Mouse (Mus musculus) midbrain, embryonic 10.5 days (tissue): ENCODE measurements around the gene Phactr1. TPM values are rescaled to one million over a fixed set of nuclear protein-coding genes. Genes with fewer than 3 reads are reported as not detected.

Experiments used
- DNase-seq: peaks from one replicate; pipeline ENCODE4 v3.0.0-alpha.2; 2017; ENCODE audit warnings: low spot score
- H3K27ac ChIP-seq: fragments of 300-500 bp; sonication (generic); replicated peaks from 2 replicates; pipeline ENCODE4 v1.5.1; 2016; ENCODE audit warnings: mild to moderate bottlenecking
- H3K27me3 ChIP-seq: fragments of 300-500 bp; sonication (generic); 2 replicates; pipeline ENCODE4 v1.6.1; 2016; ENCODE audit warnings: low read depth, mild to moderate bottlenecking; ENCODE audit not compliant: poor library complexity, severe bottlenecking
- H3K36me3 ChIP-seq: fragments of 300-500 bp; sonication (generic); 2 replicates; pipeline ENCODE4 v1.6.1; 2016; ENCODE audit warnings: mild to moderate bottlenecking, moderate library complexity
- H3K4me1 ChIP-seq: fragments of 300-500 bp; sonication (generic); 2 replicates; pipeline ENCODE4 v1.6.1; 2016
- H3K4me3 ChIP-seq: fragments of 300-500 bp; sonication (generic); 2 replicates; pipeline ENCODE4 v1.5.1; 2016; ENCODE audit warnings: mild to moderate bottlenecking, moderate library complexity
- H3K9me3 ChIP-seq: fragments of 300-500 bp; sonication (generic); replicated peaks from 2 replicates; pipeline ENCODE4 v1.6.1; 2016; ENCODE audit warnings: mild to moderate bottlenecking
- WGBS: fragments of 180-500 bp; shearing (Covaris S2); methylation state at CpG from one replicate; pipeline ENCODE4 v1.1.7; 2016; 5-methylcytosine and 5-hydroxymethylcytosine counted together
- polyA plus RNA-seq: library from polyadenylated mRNA; unstranded; fragments of >200 nt; fragmentation: Nextera tagmentation; extraction: Ambion mirVana; gene quantifications from 2 replicates; pipeline ENCODE4 v1.2.1, GENCODE M21; 2016

Phactr1 gene
- polyA plus RNA-seq, 1 experiment from 2014 or later = 5.5 TPM

DNA sequence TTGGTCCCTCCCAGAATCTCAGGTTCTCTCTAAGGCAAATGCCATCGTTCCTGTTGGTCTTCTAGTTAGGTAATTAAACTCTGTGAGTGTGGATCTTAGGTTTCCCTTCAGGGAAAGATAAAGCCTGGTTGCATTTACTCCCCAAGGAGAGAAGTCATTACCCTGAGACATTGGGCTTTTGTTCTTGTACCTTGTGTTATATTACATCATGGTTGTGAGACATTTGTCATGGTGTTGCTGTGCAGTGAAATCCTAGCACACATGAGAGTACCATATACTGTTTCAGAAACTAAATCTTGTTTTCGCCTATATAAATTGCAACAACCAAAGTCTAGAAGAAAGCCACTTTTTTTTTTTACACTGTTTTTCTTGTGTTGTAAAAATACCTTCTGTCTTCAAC lies 93.6 kb downstream of the Phactr1 start:
- H3K36me3 ChIP-seq = no peaks in the 10 kb centered on the region
- no peaks in the 10 kb centered on the region for H3K9me3 ChIP-seq
- no peak overlapping the region for H3K4me3 ChIP-seq
- H3K4me1 ChIP-seq = peaks cover 23% of the 10 kb centered on the region
- WGBS = 79% methylated on average over 2 of the region's 2 CpGs
- no peak overlapping the region for H3K27ac ChIP-seq
- no peak for DNase-seq
- H3K27me3 ChIP-seq = peaks cover 5% of the 10 kb centered on the region

DNA sequence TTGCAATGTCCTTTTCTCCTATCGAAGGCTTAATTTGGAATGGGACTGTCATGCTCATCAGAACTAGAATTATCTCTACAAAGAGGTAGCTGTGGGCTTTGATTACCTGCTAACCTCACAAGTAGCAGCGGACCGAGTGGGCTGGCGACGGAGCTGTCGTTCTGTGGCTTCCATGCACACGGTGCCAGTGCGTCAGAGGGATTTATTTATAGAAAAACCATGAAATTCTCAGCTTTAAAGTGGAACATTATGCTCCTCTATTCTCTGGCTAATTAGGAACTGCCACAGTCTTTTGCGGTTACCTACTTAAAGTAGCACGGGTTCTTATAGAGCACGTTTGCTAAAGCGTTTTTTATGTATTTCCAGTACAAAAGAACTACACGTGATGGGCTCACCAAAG lies 101.7 kb downstream of the Phactr1 start:
- 83% methylated on average over 13 of the region's 13 CpGs for WGBS
- Histone ChIP-seq H3K9me3 (no peaks in the 10 kb centered on the region), H3K27me3 (no peaks in the 10 kb centered on the region), H3K36me3 (no peaks in the 10 kb centered on the region), H3K4me1 (peaks cover 1% of the 10 kb centered on the region), H3K4me3 (no peak overlapping the region), H3K27ac (no peak overlapping the region)
- no peak for DNase-seq

DNA sequence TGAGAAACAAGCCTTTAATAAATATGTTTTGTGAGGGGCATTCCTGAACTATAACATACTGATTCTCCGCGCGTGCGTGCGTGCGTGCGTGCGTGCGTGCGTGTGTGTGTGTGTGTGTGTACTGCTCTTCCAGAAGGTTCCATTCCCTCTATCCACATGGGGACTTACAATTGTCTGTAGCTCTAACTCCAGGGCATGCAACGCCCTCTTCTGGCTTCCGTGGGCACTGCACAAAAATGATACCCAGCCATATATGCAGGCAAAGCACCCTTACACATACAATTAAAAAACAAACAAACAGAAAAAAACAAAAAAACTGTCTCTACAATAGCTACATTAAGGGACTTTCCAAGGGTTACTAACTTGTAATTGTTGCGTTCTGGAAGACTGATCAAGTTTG lies 108.8 kb downstream of the Phactr1 start:
- H3K4me1 ChIP-seq = no peaks in the 10 kb centered on the region; the same call in 1 of the 2 replicates
- no peak overlapping the region for H3K27ac ChIP-seq
- no peak overlapping the region for H3K4me3 ChIP-seq
- H3K36me3 ChIP-seq = no peaks in the 10 kb centered on the region
- no peak for DNase-seq
- H3K27me3 ChIP-seq = no peaks in the 10 kb centered on the region
- H3K9me3 ChIP-seq = no peaks in the 10 kb centered on the region
- 86% methylated on average over 13 of the region's 13 CpGs for WGBS

DNA sequence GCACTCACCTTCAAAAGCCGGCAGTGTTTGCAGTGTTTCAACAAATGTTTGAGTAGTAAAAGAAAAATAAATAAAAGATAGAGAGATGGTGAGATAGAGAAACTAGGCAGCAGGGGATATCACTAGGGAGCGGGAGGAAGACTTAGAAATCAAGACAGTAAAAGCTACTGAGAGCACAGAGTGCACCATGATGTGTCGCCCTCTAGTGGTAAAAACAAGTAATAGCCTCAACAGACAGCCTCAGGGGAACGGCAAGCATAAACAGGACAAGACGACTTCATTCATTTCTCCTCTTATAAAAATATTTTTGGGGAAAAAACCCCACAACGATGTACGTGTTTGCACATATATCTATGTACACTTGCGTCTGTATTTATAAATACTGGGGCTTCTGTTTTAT lies 111.9 kb downstream of the Phactr1 start:
- Histone ChIP-seq H3K36me3 (no peaks in the 10 kb centered on the region), H3K27me3 (no peaks in the 10 kb centered on the region), H3K4me3 (no peak overlapping the region), H3K27ac (no peak overlapping the region), H3K9me3 (no peaks in the 10 kb centered on the region), H3K4me1 (no peaks in the 10 kb centered on the region; the same call in 1 of the 2 replicates)
- 25% methylated on average over 8 of the region's 8 CpGs for WGBS
- peak; percentile 26 for DNase-seq

DNA sequence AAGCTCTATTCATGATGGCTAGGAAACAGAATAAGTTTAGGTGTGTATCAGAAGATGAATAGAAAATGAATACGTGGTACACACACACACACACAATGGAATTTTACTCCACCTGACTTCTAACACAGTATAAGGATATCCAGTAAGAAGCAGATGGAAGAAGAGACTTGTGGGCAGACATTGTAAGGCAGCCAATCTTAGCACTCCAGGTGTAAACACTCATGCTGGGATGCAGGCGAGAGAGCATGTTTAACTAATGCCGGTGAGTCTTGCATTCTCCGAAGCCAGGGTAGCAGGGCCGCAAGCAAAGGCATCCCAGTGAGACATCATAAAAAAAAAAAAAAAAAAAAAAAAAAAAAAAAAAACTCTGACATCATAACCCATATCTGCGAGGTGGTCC lies 120.1 kb downstream of the Phactr1 start:
- DNase-seq = no peak
- Histone ChIP-seq H3K36me3 (no peaks in the 10 kb centered on the region), H3K27ac (no peak overlapping the region), H3K9me3 (no peaks in the 10 kb centered on the region), H3K27me3 (no peaks in the 10 kb centered on the region), H3K4me3 (no peak overlapping the region), H3K4me1 (no peaks in the 10 kb centered on the region; the same call in 1 of the 2 replicates)
- WGBS = 88% methylated on average over 6 of the region's 6 CpGs

DNA sequence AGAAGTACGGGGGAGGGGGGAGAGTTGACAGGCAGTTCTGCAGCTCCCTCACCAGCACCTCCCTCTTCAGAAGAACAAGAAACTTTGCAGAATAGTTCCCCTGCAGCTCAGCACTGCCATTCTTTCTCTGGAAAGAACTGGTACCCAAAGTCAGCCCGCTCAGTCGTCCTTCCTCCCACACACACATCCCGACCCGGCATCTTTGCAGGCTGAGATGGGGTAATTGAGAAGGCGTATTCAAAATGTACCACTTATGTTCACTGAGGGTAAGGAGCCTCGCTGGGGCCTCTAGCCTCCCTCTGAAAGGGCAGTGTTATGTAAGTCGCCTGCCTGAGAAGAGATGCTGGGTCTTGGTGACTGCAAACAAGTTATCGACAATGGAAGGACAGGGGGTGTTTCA lies 123.9 kb downstream of the Phactr1 start:
- Histone ChIP-seq H3K27me3 (no peaks in the 10 kb centered on the region), H3K36me3 (no peaks in the 10 kb centered on the region), H3K4me1 (no peaks in the 10 kb centered on the region; the same call in 1 of the 2 replicates), H3K4me3 (no peak overlapping the region), H3K9me3 (no peaks in the 10 kb centered on the region), H3K27ac (0 out of 2 replicates have a peak overlapping the region, but pooled peaks have one; percentile 0)
- 54% methylated on average over 9 of the region's 9 CpGs for WGBS
- no peak for DNase-seq

DNA sequence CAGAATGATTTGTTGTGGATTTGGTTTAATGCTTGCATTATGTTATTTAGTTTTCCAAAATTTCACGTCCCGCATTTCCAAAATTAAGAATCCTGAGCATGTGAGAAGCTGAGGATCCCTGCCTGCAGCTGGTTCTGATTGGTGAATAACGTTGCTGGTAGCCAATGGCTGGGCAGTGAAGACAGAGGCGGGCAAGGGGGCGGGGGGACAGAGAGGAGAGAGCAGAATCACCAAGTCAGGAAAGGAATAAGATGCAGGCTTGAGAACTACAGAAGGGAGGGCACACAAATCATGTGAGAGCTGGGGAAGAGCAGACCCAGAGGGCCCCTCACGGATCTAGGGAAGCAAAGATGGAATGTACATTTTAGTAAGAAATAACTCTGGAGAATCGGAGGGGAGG lies 132.3 kb downstream of the Phactr1 start:
- Histone ChIP-seq H3K4me1 (peaks cover 18% of the 10 kb centered on the region), H3K9me3 (peaks cover 7% of the 10 kb centered on the region; the same call in 1 of the 2 replicates), H3K36me3 (no peaks in the 10 kb centered on the region), H3K27ac (no peak overlapping the region), H3K27me3 (no peaks in the 10 kb centered on the region), H3K4me3 (peak overlapping the region; percentile 38)
- 20% methylated on average over 7 of the region's 7 CpGs for WGBS
- peak; percentile 62 for DNase-seq

DNA sequence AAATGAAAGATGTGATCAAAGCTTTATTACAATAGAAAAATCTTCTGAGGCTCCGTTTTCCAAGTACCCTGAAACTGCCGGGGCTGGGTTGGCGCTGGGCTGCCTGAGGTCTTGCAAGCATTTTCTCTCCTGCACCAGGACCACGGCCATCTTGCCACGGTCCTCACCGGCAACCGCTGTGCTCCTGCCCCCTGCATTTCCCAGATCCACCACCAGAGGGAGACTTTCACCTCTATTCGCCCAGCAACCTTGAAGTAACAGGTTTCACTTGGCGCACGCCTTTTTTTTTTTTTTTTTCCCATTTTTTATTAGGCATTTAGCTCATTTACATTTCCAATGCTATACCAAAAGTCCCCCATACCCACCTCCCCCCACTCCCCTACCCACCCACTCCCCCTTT lies 138.0 kb downstream of the Phactr1 start:
- DNase-seq = peak; percentile 69
- H3K27ac ChIP-seq = no peak overlapping the region
- WGBS = 60% methylated on average over 10 of the region's 10 CpGs

DNA sequence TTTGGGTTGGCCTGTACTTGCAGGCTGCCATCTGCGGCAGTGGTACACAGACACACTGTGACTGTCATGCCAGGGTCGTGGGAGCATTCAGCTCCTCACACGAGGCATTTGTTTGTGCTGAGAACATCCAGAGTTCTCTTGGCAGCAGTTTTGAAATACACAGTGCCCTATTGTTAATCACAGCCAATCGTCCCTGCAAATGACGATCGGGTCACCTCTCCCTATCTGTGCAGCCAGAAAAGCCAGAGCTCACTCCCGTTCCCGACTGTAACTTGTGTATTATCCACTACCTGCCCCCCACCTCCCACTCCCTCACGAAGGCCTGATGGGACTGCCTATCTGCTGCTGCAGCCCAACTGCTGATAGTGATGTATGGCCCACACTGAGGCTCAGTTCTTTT lies 140.1 kb downstream of the Phactr1 start:
- WGBS = 82% methylated on average over 9 of the region's 9 CpGs
- Histone ChIP-seq H3K27me3 (no peaks in the 10 kb centered on the region), H3K27ac (no peak overlapping the region), H3K4me1 (peaks cover 7% of the 10 kb centered on the region), H3K4me3 (no peak overlapping the region), H3K36me3 (no peaks in the 10 kb centered on the region), H3K9me3 (peaks cover 11% of the 10 kb centered on the region; the same call in 1 of the 2 replicates)
- no peak for DNase-seq

More for the DNA sequence above, 138.0 kb downstream of the Phactr1 start:
- Histone ChIP-seq H3K4me1 (peaks cover 13% of the 10 kb centered on the region), H3K9me3 (peaks cover 7% of the 10 kb centered on the region; the same call in 1 of the 2 replicates), H3K4me3 (no peak overlapping the region), H3K27me3 (no peaks in the 10 kb centered on the region), H3K36me3 (no peaks in the 10 kb centered on the region)

DNA sequence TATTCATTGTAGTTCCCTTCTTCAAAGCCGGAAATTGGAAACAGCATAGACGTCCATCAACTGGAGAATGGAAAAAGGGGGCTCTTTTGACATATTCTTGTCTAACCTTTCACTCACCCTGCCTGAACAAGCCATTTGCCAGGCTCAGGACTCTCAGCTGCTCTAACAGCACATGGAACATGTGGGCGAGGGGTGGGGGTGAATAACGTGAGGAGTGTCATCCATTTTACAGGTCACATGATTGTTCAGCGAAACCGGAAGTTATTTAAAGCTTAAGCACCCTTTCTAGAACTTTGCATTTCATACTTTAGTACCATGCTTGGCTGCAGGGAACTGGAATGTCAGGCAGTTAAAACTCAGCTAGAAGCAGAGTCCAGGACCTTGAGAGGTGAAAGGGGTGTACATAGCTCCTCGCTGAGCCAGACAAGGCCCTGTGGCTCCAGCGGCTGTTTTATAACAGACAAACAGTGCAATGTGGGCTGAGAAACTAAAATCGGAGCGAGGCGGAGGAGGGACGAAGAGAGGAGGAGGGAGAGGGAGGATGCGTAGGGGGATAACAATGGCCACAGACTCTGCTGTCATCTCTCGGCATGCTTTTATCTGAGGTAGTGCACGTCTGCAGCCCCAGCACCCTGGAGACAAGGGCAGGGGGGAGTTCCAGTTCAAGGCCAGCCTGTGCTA lies 141.1 kb downstream of the Phactr1 start:
- 75% methylated on average over 15 of the region's 15 CpGs for WGBS
- Histone ChIP-seq H3K4me1 (peaks cover 7% of the 10 kb centered on the region), H3K36me3 (no peaks in the 10 kb centered on the region), H3K27me3 (no peaks in the 10 kb centered on the region), H3K4me3 (no peak overlapping the region), H3K27ac (no peak overlapping the region), H3K9me3 (peaks cover 8% of the 10 kb centered on the region; the same call in 1 of the 2 replicates)
- DNase-seq = no peak

DNA sequence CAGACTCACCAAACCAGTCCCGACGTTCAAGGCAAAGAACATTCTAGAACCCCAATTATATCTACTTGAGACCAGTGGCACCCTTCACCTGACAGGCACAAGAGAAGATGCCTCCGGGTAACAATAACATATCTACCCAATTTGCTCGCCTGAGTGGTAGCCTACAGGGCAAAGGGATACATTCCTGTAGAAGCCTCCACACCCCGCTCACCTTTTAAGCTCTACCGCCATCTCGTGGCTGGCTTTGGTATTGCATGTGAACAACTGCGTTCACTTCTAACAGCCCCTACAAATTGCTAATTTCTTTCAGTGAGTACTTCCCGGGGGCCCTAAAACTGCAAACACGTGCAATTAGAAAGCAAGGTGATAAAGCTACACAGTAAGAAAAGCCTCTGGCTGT lies 142.1 kb downstream of the Phactr1 start:
- Histone ChIP-seq H3K27me3 (no peaks in the 10 kb centered on the region), H3K27ac (no peak overlapping the region), H3K9me3 (peaks cover 4% of the 10 kb centered on the region; the same call in 1 of the 2 replicates), H3K4me1 (peaks cover 7% of the 10 kb centered on the region), H3K36me3 (no peaks in the 10 kb centered on the region), H3K4me3 (no peak overlapping the region)
- peak; percentile 78 for DNase-seq
- WGBS = 27% methylated on average over 10 of the region's 10 CpGs

DNA sequence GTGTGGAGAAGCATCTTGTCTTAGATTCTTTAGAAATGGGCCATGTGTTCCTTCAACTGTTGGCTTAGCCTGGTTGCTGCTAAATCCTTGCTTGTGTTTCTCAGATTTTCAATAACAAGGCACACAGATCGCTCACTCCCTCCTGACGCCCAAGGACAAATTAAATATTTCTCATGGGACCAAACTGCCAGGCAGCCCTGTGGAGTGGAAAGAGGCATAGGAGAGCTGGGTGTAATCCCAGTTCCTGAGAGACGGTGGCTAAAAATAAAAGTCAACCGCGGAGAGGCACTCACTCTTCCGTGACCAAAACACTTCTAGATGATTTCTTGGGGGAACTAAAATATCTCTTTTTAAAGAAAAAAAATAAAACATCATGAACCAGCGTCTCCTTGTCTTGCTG lies 143.5 kb downstream of the Phactr1 start:
- WGBS = 94% methylated on average over 7 of the region's 7 CpGs
- peaks cover 9% of the 10 kb centered on the region for H3K4me1 ChIP-seq
- no peak overlapping the region for H3K4me3 ChIP-seq

DNA sequence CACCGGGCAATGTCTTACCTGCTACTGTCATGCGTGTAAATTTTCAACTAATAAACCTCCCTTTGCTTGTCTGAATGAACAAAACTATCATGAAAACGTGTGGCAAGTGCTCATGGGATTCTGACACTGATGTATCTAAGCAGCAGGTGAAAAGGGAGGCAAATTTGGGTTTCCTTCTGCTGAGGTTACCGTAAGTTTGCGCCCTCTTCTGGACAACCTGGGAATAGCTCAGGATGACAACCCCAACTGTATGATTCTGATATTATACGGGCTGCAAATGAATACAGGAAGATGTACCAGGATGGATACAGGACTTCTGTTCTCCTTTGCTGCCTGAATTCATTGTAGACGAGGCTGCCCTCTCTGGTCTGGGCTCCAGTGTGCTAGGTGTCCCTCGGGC lies 146.2 kb downstream of the Phactr1 start:
- WGBS = 57% methylated on average over 8 of the region's 8 CpGs
- no peaks in the 10 kb centered on the region for H3K27me3 ChIP-seq
- peaks cover 12% of the 10 kb centered on the region for H3K4me1 ChIP-seq
- peaks cover 4% of the 10 kb centered on the region; the same call in 1 of the 2 replicates for H3K9me3 ChIP-seq
- no peak overlapping the region for H3K4me3 ChIP-seq
- H3K36me3 ChIP-seq = no peaks in the 10 kb centered on the region
- no peak overlapping the region for H3K27ac ChIP-seq
- DNase-seq = no peak

More for the DNA sequence above, 143.5 kb downstream of the Phactr1 start:
- H3K27ac ChIP-seq = no peak overlapping the region
- H3K36me3 ChIP-seq = no peaks in the 10 kb centered on the region
- no peak for DNase-seq
- no peaks in the 10 kb centered on the region for H3K27me3 ChIP-seq
- peaks cover 4% of the 10 kb centered on the region; the same call in 1 of the 2 replicates for H3K9me3 ChIP-seq
